In genomic region chr10:81146296-81146695, GRCm38 (mm10) we compare ENCODE assay signal across 15 mouse cellular contexts. TPM values are rescaled to one million over a fixed set of nuclear protein-coding genes. Genes with fewer than 3 reads are reported as not detected.
DNase-seq lines count a peak whose midpoint lies in the region; ATAC-seq and TF ChIP-seq lines count a peak whose summit lies in the region.
"Had no signal": no experiment of that assay in that cellular context is flagged by ENCODE, and none has a peak within 500 bp of the region (broad histone marks: within the 10 kb centered on the region; RNA-seq: fewer than 3 reads in every experiment).

No protein-coding gene starts in this region.

- no peaks in the 10 kb centered on the region for H3K27me3 ChIP-seq in lung, postnatal 0 days (replicated peaks; ENCODE audit: insufficient read depth, low read length)
- no peaks in the 10 kb centered on the region for H3K27me3 ChIP-seq in intestine, embryonic 15.5 days (replicated peaks)
- H3K27me3 ChIP-seq in forebrain, embryonic 10.5 days (ENCODE audit: poor library complexity, severe bottlenecking) = no peaks in the 10 kb centered on the region
- H3K27me3 ChIP-seq: limb, embryonic 12.5 days had no signal

- WGBS in lung, postnatal 0 days = 74% methylated on average over 4 of the region's 4 CpGs
- 56% methylated on average over 4 of the region's 4 CpGs for WGBS in intestine, embryonic 15.5 days
- WGBS in forebrain, embryonic 10.5 days = 93% methylated on average over 4 of the region's 4 CpGs

- no peak for TF ChIP-seq EP300 in lung, postnatal 0 days (IDR thresholded peaks at IDR 0.05)

- peaks cover 44% of the 10 kb centered on the region for H3K36me3 ChIP-seq in lung, postnatal 0 days (ENCODE audit: insufficient read depth, low read length)
- peaks cover 64% of the 10 kb centered on the region for H3K36me3 ChIP-seq in intestine, embryonic 15.5 days
- H3K36me3 ChIP-seq in forebrain, embryonic 10.5 days (replicated peaks) = peaks cover 87% of the 10 kb centered on the region

- no peak overlapping the region for H3K9ac ChIP-seq in lung, postnatal 0 days (replicated peaks; ENCODE audit: low read depth)
- peak overlapping the region; percentile 18 for H3K9ac ChIP-seq in intestine, embryonic 15.5 days
- H3K9ac ChIP-seq: limb, embryonic 12.5 days had no signal

- H3K4me1 ChIP-seq in lung, postnatal 0 days (ENCODE audit: insufficient read depth, low read depth, low read length) = peaks cover 16% of the 10 kb centered on the region
- H3K4me1 ChIP-seq in intestine, embryonic 15.5 days (replicated peaks) = peaks cover 38% of the 10 kb centered on the region
- peaks cover 22% of the 10 kb centered on the region for H3K4me1 ChIP-seq in forebrain, embryonic 10.5 days

- no peak overlapping the region for H3K27ac ChIP-seq in lung, postnatal 0 days (ENCODE audit: low read length)
- H3K27ac ChIP-seq in intestine, embryonic 15.5 days = peak overlapping the region; percentile 77
- no peak overlapping the region for H3K27ac ChIP-seq in forebrain, embryonic 10.5 days

- H3K9me3 ChIP-seq in lung, postnatal 0 days (ENCODE audit: low read length) = no peaks in the 10 kb centered on the region
- no peaks in the 10 kb centered on the region for H3K9me3 ChIP-seq in intestine, embryonic 15.5 days
- H3K9me3 ChIP-seq in forebrain, embryonic 10.5 days = 0 out of 2 replicates have a peak, but pooled peaks cover 7% of the 10 kb centered on the region
- H3K9me3 ChIP-seq: limb, embryonic 12.5 days had no signal

- DNase-seq in adrenal gland, postnatal 14 days = peak; percentile 63
- DNase-seq in adrenal gland, postnatal 4 days (ENCODE audit: low spot score in 2 of 2) = no peak
- no peak for DNase-seq in lung, postnatal 0 days (ENCODE audit: low spot score)
- DNase-seq in lung, postnatal 10 days = no peak
- no peak for DNase-seq in forebrain, embryonic 10.5 days (ENCODE audit: extremely low spot score, low spot score)
- DNase-seq in heart, adult 8-10 months (ENCODE audit: low spot score) = no peak
- DNase-seq: gastrocnemius, postnatal 14 days; kidney, adult 8-10 months; lung, postnatal 4 days had no signal

- H3K4me3 ChIP-seq in lung, postnatal 0 days (ENCODE audit: low read depth, low read length) = no peak overlapping the region
- peak overlapping the region; percentile 18 for H3K4me3 ChIP-seq in intestine, embryonic 15.5 days (replicated peaks)
- no peak overlapping the region for H3K4me3 ChIP-seq in forebrain, embryonic 10.5 days
- H3K4me3 ChIP-seq: limb, embryonic 12.5 days had no signal

- 0 out of 2 replicates have a peak, but pooled peaks have one; percentile 18 for ATAC-seq in lung, postnatal 0 days
- peak; percentile 7; the same call in 1 of the 2 replicates for ATAC-seq in intestine, embryonic 15.5 days
- no peak for ATAC-seq in megakaryocyte progenitor cell, adult 5-6 weeks (replicated peaks; ENCODE audit: poor library complexity)

- no peak for TF ChIP-seq CTCF in lung, postnatal 0 days (IDR thresholded peaks at IDR 0.05)

- H3K4me2 ChIP-seq in lung, postnatal 0 days (replicated peaks; ENCODE audit: low read depth, low read length) = no peak overlapping the region
- peak overlapping the region; percentile 46 for H3K4me2 ChIP-seq in intestine, embryonic 15.5 days (replicated peaks)
- H3K4me2 ChIP-seq: limb, embryonic 12.5 days had no signal

RNA-seq across cellular contexts. Expression of gene Zbtb7a, which starts 11.3 kb away (rescaled TPM):
- total RNA-seq in adrenal gland, postnatal 14 days (2021) = 66.9 and 73.8 TPM in 2 replicates
- 10 to 100 TPM; 71.8 to 76.6 TPM for total RNA-seq in adrenal gland, postnatal 4 days (2021)
- polyA plus RNA-seq in lung, postnatal 0 days (2015; fragmentation: Nextera tagmentation; extraction: Ambion mirVana) = 58.2 and 62.0 TPM in 2 replicates
- polyA plus RNA-seq in intestine, embryonic 15.5 days (2015; fragmentation: Nextera tagmentation; extraction: Ambion mirVana) = 52.5 and 53.0 TPM in 2 replicates
- 6.8 and 7.5 TPM in 2 replicates for polyA plus RNA-seq in forebrain, embryonic 10.5 days (2016; fragmentation: Nextera tagmentation; extraction: Ambion mirVana)
- 10 to 100 TPM; 39.4 to 41.9 (median 40.7) TPM for total RNA-seq in heart, adult 8-10 months (2022)
- 17.4 and 18.9 TPM in 2 replicates for total RNA-seq in megakaryocyte progenitor cell, adult 5-6 weeks (2015)
- 7.7 and 8.6 TPM in 2 replicates for total RNA-seq in megakaryocyte progenitor cell, adult 5-6 weeks (2017)

RNA-seq across cellular contexts. Expression of gene Pias4, which starts 21.4 kb away (rescaled TPM):
- total RNA-seq in adrenal gland, postnatal 14 days (2021) = 27.3 and 28.3 TPM in 2 replicates
- total RNA-seq in adrenal gland, postnatal 4 days (2021) = 10 to 100 TPM; 34.0 to 34.4 TPM
- polyA plus RNA-seq in lung, postnatal 0 days (2015; fragmentation: Nextera tagmentation; extraction: Ambion mirVana) = 27.9 TPM in 2 replicates
- 47.2 and 58.4 TPM in 2 replicates for polyA plus RNA-seq in intestine, embryonic 15.5 days (2015; fragmentation: Nextera tagmentation; extraction: Ambion mirVana)
- 56.2 and 58.7 TPM in 2 replicates for polyA plus RNA-seq in forebrain, embryonic 10.5 days (2016; fragmentation: Nextera tagmentation; extraction: Ambion mirVana)
- 10 to 100 TPM; 16.8 to 18.6 (median 17.0) TPM for total RNA-seq in heart, adult 8-10 months (2022)
- total RNA-seq in megakaryocyte progenitor cell, adult 5-6 weeks (2015) = 9.4 and 10.0 TPM in 2 replicates
- 9.4 and 9.8 TPM in 2 replicates for total RNA-seq in megakaryocyte progenitor cell, adult 5-6 weeks (2017)

RNA-seq across cellular contexts. Expression of gene Eef2, which starts 30.1 kb away (rescaled TPM):
- total RNA-seq in adrenal gland, postnatal 14 days (2021) = 1,390 and 1,511 TPM in 2 replicates
- total RNA-seq in adrenal gland, postnatal 4 days (2021) = 1,000 to 10,000 TPM; 1,728 to 1,734 TPM
- 509 and 537 TPM in 2 replicates for polyA plus RNA-seq in lung, postnatal 0 days (2015; fragmentation: Nextera tagmentation; extraction: Ambion mirVana)
- polyA plus RNA-seq in intestine, embryonic 15.5 days (2015; fragmentation: Nextera tagmentation; extraction: Ambion mirVana) = 515 and 540 TPM in 2 replicates
- polyA plus RNA-seq in forebrain, embryonic 10.5 days (2016; fragmentation: Nextera tagmentation; extraction: Ambion mirVana) = 596 and 599 TPM in 2 replicates
- 1,000 to 10,000 TPM; 1,076 to 1,267 (median 1,170) TPM for total RNA-seq in heart, adult 8-10 months (2022)
- 526 and 599 TPM in 2 replicates for total RNA-seq in megakaryocyte progenitor cell, adult 5-6 weeks (2015)
- total RNA-seq in megakaryocyte progenitor cell, adult 5-6 weeks (2017) = 1,508 and 1,553 TPM in 2 replicates

RNA-seq across cellular contexts. Expression of gene Dapk3, which starts 36.5 kb away (rescaled TPM):
- 58.3 and 62.2 TPM in 2 replicates for total RNA-seq in adrenal gland, postnatal 14 days (2021)
- 10 to 100 TPM; 53.4 to 63.6 TPM for total RNA-seq in adrenal gland, postnatal 4 days (2021)
- polyA plus RNA-seq in lung, postnatal 0 days (2015; fragmentation: Nextera tagmentation; extraction: Ambion mirVana) = 48.9 and 50.2 TPM in 2 replicates
- polyA plus RNA-seq in intestine, embryonic 15.5 days (2015; fragmentation: Nextera tagmentation; extraction: Ambion mirVana) = 56.6 and 62.7 TPM in 2 replicates
- 41.6 and 44.9 TPM in 2 replicates for polyA plus RNA-seq in forebrain, embryonic 10.5 days (2016; fragmentation: Nextera tagmentation; extraction: Ambion mirVana)
- total RNA-seq in heart, adult 8-10 months (2022) = 10 to 100 TPM; 26.3 to 35.5 (median 29.8) TPM
- total RNA-seq in megakaryocyte progenitor cell, adult 5-6 weeks (2015) = 15.5 and 17.2 TPM in 2 replicates
- 37.2 and 54.7 TPM in 2 replicates for total RNA-seq in megakaryocyte progenitor cell, adult 5-6 weeks (2017)

RNA-seq across cellular contexts. Expression of gene 4930442H23Rik, which starts 37.4 kb away (rescaled TPM):
- total RNA-seq in adrenal gland, postnatal 14 days (2021) = not detected in 2 replicates
- not detected for total RNA-seq in adrenal gland, postnatal 4 days (2021)
- polyA plus RNA-seq in lung, postnatal 0 days (2015; fragmentation: Nextera tagmentation; extraction: Ambion mirVana) = 0.16 and 0.25 TPM in 2 replicates
- polyA plus RNA-seq in intestine, embryonic 15.5 days (2015; fragmentation: Nextera tagmentation; extraction: Ambion mirVana) = 0.13 and 0.15 TPM in 2 replicates
- polyA plus RNA-seq in forebrain, embryonic 10.5 days (2016; fragmentation: Nextera tagmentation; extraction: Ambion mirVana) = not detected in 2 replicates
- total RNA-seq in heart, adult 8-10 months (2022) = not detected
- not detected in 2 replicates for total RNA-seq in megakaryocyte progenitor cell, adult 5-6 weeks (2015)
- total RNA-seq in megakaryocyte progenitor cell, adult 5-6 weeks (2017) = not detected in 2 replicates
- total RNA-seq: gastrocnemius, postnatal 14 days; hematopoietic stem cell, adult 5-6 weeks had no signal
- polyA plus RNA-seq: cortical plate, adult 2 months; forebrain, embryonic 11.5 days; limb, embryonic 12.5 days had no signal
